Mouse (Mus musculus) hindbrain, embryonic 14.5 days (tissue): ENCODE measurements around the gene Trp73. TPM values are rescaled to one million over a fixed set of nuclear protein-coding genes. Genes with fewer than 3 reads are reported as not detected.

Experiments used
- ATAC-seq: fragments of 200-750 bp; cut with Nextera tagmentation; 2 replicates; pipeline ENCODE4 v1.8.0; 2017; ENCODE audit warnings: moderate number of reproducible peaks, mild to moderate bottlenecking, moderate TSS enrichment, moderate library complexity; ENCODE audit not compliant: low FRiP score
- DNase-seq: peaks from one replicate; pipeline ENCODE4 v3.0.0-alpha.2; 2015; ENCODE audit warnings: low spot score
- H3K27ac ChIP-seq: fragments of 300-500 bp; sonication (generic); 2 replicates; pipeline ENCODE4 v1.5.1; 2014; ENCODE audit warnings: mild to moderate bottlenecking, moderate library complexity
- H3K27me3 ChIP-seq: fragments of 300-500 bp; sonication (generic); 2 replicates; pipeline ENCODE4 v1.6.1; 2014; ENCODE audit warnings: mild to moderate bottlenecking, low read length, mixed read lengths; ENCODE audit not compliant: control insufficient read depth, insufficient read depth
- H3K36me3 ChIP-seq: fragments of 300-500 bp; sonication (generic); replicated peaks from 2 replicates; pipeline ENCODE4 v1.6.1; 2014; ENCODE audit not compliant: control insufficient read depth, insufficient read depth
- H3K4me1 ChIP-seq: fragments of 300-500 bp; sonication (generic); replicated peaks from 2 replicates; pipeline ENCODE4 v1.6.1; 2014; ENCODE audit warnings: antibody characterized with exemption, low read length, mixed read lengths; ENCODE audit not compliant: control insufficient read depth, insufficient read depth
- H3K4me2 ChIP-seq: fragments of 300-500 bp; sonication (generic); replicated peaks from 2 replicates; pipeline ENCODE4 v1.6.1; 2014; ENCODE audit warnings: mild to moderate bottlenecking, moderate library complexity
- H3K4me3 ChIP-seq: fragments of 300-500 bp; sonication (generic); replicated peaks from 2 replicates; pipeline ENCODE4 v1.5.1; 2014; ENCODE audit warnings: mild to moderate bottlenecking, low read length
- H3K9ac ChIP-seq: fragments of 300-500 bp; sonication (generic); 2 replicates; pipeline ENCODE4 v1.6.1; 2014
- H3K9me3 ChIP-seq: fragments of 300-500 bp; sonication (generic); 2 replicates; pipeline ENCODE4 v1.6.1; 2016; ENCODE audit warnings: low read length; ENCODE audit not compliant: control insufficient read depth
- WGBS: fragments of 180-500 bp; shearing (Covaris S2); extraction: QIAGEN DNeasy Blood & Tissue Kit; methylation state at CpG from one replicate; pipeline ENCODE4 v1.1.7; 2014; 5-methylcytosine and 5-hydroxymethylcytosine counted together
- polyA plus RNA-seq: library from polyadenylated mRNA; unstranded; fragments of >200 nt; fragmentation: Nextera tagmentation; extraction: Ambion mirVana; gene quantifications from 2 replicates; pipeline ENCODE4 v1.2.1, GENCODE M21; 2014

Trp73 gene
- polyA plus RNA-seq, 1 experiment from 2014 or later, result 0.96 TPM

DNA sequence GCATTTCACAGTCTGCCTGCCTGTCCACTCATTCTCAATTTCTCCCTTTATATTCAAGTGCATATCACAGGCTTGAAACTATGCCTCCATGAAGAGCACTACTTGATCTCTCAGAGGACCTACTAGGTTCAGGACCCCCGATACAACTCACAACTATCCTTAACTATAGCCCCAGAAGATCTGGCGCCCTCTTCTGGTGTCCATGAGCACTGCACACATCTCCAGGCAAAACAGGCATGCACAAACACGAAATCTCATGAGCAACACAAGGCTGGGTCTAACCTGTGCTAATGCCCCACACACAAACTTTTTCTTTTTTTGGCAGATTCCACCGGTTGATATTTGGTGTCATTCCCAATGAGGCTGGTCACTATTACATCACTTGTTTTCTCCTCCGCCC lies 94.2 kb downstream of the Trp73 start:
- WGBS, result 61% methylated on average over 5 of the region's 5 CpGs
- DNase-seq (no peak), ATAC-seq (no peak)
- H3K27me3 ChIP-seq, result no peaks in the 10 kb centered on the region
- H3K9me3 ChIP-seq, result no peaks in the 10 kb centered on the region
- no peak overlapping the region for H3K4me3 ChIP-seq
- no peak overlapping the region for H3K4me2 ChIP-seq
- H3K36me3 ChIP-seq, result no peaks in the 10 kb centered on the region
- no peak overlapping the region for H3K9ac ChIP-seq
- no peaks in the 10 kb centered on the region for H3K4me1 ChIP-seq
- no peak overlapping the region for H3K27ac ChIP-seq

DNA sequence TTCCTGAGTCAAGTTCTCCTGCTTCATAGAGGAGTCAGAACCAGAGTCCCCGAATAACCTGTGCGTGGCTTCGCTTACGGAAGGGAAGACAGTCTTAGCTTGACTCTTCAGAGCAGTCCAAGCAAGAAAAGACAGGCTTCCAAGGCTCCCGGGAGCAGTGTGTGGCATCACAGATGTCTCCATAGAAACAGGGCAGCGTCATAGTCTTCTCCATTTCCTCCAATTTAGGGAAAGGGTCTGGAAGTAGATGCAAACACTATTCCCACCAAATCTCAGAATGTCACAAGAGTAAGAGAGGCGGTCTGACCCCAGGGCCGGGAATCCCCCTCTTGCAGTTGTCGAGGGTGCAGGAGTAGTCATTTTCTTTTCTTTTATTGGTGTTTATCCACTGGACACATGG lies 97.4 kb downstream of the Trp73 start, which contains the start of gene Ccdc27:
Ccdc27 (minus strand) TSS at position 101 of the 400 bp plus-strand sequence.
- no peaks in the 10 kb centered on the region for H3K9me3 ChIP-seq
- no peak within 1 kb of the TSS for H3K4me3 ChIP-seq
- H3K9ac ChIP-seq, result no peak within 1 kb of the TSS
- no peaks in the 10 kb centered on the region for H3K36me3 ChIP-seq
- H3K4me1 ChIP-seq, result no peaks in the 10 kb centered on the region
- no peaks in the 10 kb centered on the region for H3K27me3 ChIP-seq
- 85% methylated on average over 9 of the region's 9 CpGs for WGBS
- ATAC-seq (no peak), DNase-seq (no peak)
- no peak within 1 kb of the TSS for H3K27ac ChIP-seq
- no peak within 1 kb of the TSS for H3K4me2 ChIP-seq

DNA sequence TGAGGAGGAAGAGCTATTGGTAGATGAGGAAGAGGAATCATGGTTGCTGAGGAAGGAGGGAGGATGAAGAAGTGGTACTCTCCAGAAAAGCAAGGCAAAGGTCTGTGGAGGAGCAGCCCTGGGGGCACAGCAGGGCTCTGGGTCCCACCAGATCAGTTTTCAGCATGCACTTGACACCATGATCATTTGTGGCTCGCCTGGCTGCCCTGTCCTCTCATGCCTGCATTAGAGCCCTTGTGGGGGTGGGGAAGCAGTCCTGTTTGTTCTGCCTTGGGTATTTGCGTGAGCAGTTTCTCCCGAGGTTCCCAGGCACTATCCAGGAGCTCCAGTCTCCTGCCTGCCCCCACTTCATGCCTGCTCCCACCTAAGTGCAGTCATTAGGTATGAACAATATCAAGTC lies 102.9 kb downstream of the Trp73 start:
- Histone ChIP-seq H3K4me1 (no peaks in the 10 kb centered on the region), H3K4me2 (no peak overlapping the region), H3K4me3 (no peak overlapping the region), H3K9ac (no peak overlapping the region), H3K36me3 (no peaks in the 10 kb centered on the region), H3K27me3 (no peaks in the 10 kb centered on the region), H3K27ac (no peak overlapping the region), H3K9me3 (no peaks in the 10 kb centered on the region)
- WGBS, result 56% methylated on average over 3 of the region's 3 CpGs
- DNase-seq (no peak), ATAC-seq (no peak)

DNA sequence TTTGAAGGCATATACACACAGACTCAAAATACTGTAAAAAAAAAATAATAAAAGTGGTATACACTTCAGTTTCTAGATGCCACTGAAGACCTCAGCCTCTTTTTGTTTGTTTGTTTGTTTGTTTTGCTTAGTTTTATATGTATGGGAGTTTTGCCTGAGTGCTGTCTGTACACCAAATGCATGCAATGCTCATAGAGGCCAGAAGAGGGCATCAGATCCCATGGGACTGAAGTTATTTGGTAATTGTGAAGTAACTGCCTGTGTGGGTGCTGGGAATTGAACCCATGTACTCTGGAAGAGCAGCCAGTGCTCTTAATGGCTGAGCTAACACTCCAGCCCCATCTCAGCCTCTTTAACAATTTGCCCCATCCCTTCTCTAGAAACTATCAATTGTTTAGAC lies 111.4 kb downstream of the Trp73 start:
- DNase-seq, result no peak

DNA sequence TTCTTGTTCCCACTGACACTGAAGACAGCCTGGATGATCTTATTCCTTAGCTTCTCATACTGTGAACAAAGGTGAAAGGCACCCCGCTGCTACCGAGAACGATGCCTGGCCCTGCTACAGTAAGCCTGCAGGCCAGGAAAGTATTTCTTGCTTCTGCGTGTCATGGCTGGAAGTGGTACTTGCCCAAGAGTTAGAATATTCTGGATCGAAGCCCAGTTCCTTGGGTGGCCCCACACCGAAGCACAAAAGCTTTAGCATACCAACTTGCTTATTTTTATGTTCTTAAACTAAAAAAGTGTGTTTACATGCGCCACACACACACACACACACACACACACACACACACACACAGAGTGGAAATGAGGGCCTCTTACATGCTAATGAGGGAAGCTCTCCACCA lies 111.9 kb downstream of the Trp73 start:
- Histone ChIP-seq H3K27me3 (peaks cover 15% of the 10 kb centered on the region; the same call in 1 of the 2 replicates), H3K9me3 (no peaks in the 10 kb centered on the region), H3K4me3 (no peak overlapping the region), H3K36me3 (no peaks in the 10 kb centered on the region), H3K4me2 (no peak overlapping the region), H3K27ac (no peak overlapping the region), H3K4me1 (peaks cover 5% of the 10 kb centered on the region; the same call in 1 of the 2 replicates), H3K9ac (no peak overlapping the region)
- ATAC-seq, result no peak
- DNase-seq, result no peak
- 73% methylated on average over 7 of the region's 7 CpGs for WGBS

More for the DNA sequence above, 111.4 kb downstream of the Trp73 start:
- no peak for ATAC-seq
- no peak overlapping the region for H3K4me3 ChIP-seq
- no peaks in the 10 kb centered on the region for H3K36me3 ChIP-seq
- H3K9ac ChIP-seq, result no peak overlapping the region
- H3K27me3 ChIP-seq, result peaks cover 15% of the 10 kb centered on the region; the same call in 1 of the 2 replicates
- H3K27ac ChIP-seq, result no peak overlapping the region
- H3K9me3 ChIP-seq, result no peaks in the 10 kb centered on the region
- peaks cover 5% of the 10 kb centered on the region; the same call in 1 of the 2 replicates for H3K4me1 ChIP-seq
- no peak overlapping the region for H3K4me2 ChIP-seq

DNA sequence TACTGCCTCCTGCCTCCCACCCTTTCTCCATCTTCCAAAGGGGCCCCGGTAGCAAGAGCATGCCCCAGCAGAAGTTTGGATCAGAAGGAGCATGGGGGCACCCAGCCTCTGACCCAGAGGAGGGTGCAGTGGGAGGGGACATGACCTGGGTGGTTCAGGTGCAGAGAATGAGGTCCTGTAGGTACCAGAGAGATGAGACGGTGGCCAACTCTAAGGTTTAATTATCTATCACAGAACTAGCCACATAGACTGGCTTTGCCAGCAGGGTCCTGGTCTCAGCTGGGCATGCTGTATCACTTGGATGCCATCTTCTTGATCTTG lies 113.6 kb downstream of the Trp73 start:
- H3K9ac ChIP-seq, result peak overlapping the region; percentile 21; the same call in 1 of the 2 replicates
- no peaks in the 10 kb centered on the region for H3K9me3 ChIP-seq

DNA sequence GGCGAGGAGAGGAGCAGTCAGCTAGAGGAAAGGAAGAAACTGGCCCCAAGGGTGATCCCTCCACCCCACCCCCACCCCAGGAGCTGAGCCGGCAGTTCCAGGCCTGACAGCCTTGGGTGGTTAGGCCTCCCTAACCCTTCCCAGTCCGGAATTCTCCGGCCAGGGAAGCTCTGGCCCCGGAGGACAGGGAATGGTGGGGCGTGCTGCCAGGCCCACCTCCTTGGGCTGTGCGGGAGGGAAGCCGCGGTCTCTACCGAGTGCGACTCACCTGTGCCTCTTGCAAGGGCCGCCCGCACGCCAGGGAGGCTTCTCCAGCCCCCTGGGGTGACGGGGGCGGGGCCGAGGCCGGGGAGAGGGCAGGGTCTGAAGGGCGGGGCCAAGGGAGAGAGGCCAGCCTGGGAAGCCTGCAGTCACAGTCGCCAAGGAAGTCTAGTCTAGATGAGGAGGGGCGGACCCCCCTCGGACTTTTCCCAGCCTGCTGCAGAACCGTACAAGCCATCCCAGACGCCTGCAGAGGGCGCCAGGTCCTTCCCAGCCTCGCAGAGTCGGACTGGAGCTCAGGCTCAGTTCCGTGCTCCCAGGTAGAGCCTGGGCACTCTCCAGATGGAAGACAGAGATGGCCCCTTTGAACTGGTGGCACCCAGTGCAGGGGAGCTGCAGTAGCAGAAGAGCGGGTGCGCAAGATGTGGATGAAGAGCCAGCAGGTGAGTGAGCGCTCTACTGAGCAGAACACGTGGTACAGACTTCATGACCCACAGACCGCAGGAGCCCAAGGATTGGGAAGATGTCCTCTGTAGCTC lies 114.2 kb downstream of the Trp73 start, which contains the start of gene Smim1:
Smim1 (minus strand) TSS at position 590 of the 800 bp plus-strand sequence.
- Histone ChIP-seq H3K27me3 (peaks cover 15% of the 10 kb centered on the region; the same call in 1 of the 2 replicates), H3K4me2 (peak within 1 kb of the TSS; percentile 51), H3K36me3 (peaks cover 16% of the 10 kb centered on the region), H3K9me3 (no peaks in the 10 kb centered on the region), H3K4me3 (peak within 1 kb of the TSS; percentile 23), H3K9ac (peak within 1 kb of the TSS; percentile 21), H3K27ac (no peak within 1 kb of the TSS), H3K4me1 (peaks cover 8% of the 10 kb centered on the region; the same call in 1 of the 2 replicates)
- WGBS, result 2% methylated on average over 32 of the region's 33 CpGs
- peak; percentile 59 for DNase-seq
- peak; percentile 49 for ATAC-seq

More for the DNA sequence above, 113.6 kb downstream of the Trp73 start:
- Histone ChIP-seq H3K4me1 (peaks cover 8% of the 10 kb centered on the region; the same call in 1 of the 2 replicates), H3K36me3 (peaks cover 10% of the 10 kb centered on the region), H3K27me3 (peaks cover 15% of the 10 kb centered on the region; the same call in 1 of the 2 replicates), H3K4me2 (peak overlapping the region; percentile 51), H3K27ac (no peak overlapping the region), H3K4me3 (peak overlapping the region; percentile 23)
- ATAC-seq, result no peak
- 34% methylated on average over 2 of the region's 2 CpGs for WGBS
- DNase-seq, result no peak

DNA sequence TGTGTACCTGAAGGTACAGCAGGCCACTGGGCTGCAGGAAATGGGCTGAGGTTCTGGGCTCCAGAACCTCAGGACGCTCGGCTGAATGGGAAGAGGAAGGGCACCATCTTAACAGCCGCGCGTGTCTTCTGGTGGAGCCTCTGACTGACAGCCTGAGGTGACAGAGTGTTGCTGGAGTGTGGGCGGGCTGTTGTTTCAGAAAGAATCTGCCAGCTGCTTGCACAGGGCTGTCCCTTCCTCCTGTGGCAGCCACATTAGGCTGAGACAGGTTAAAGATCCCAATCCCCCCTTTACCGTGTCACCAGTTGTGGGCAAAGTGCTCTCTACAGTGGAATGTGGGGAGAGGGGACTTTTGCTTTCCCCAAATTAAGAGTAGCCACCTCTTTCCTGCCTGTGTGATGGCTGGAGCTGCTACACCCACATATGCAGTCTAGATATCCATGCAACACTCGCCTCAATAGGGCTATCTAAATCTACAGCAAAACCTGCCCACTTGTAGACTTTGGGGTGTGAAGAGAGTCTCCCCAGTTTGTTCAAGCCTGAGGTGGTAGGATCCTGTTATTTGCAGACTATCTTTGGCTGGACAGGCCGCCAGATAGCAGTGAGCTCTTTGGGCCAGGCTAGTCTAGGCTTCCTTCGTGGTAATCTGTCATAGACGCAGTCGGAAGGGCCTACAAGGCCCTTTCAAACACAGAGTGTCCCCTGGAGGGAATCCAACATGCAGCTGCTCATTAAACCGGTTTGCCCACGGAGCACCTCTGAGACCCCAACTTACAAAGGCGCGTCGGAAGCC lies 115.1 kb downstream of the Trp73 start:
- H3K4me1 ChIP-seq, result peaks cover 8% of the 10 kb centered on the region; the same call in 1 of the 2 replicates
- H3K4me2 ChIP-seq, result peak overlapping the region; percentile 51; the same call in 1 of the 2 replicates
- H3K9ac ChIP-seq, result 0 out of 2 replicates have a peak overlapping the region, but pooled peaks have one; percentile 21
- WGBS, result 37% methylated on average over 17 of the region's 17 CpGs
- DNase-seq (no peak), ATAC-seq (no peak)
- H3K9me3 ChIP-seq, result no peaks in the 10 kb centered on the region
- no peak overlapping the region for H3K27ac ChIP-seq
- H3K4me3 ChIP-seq, result no peak overlapping the region
- peaks cover 25% of the 10 kb centered on the region for H3K36me3 ChIP-seq
- peaks cover 15% of the 10 kb centered on the region; the same call in 1 of the 2 replicates for H3K27me3 ChIP-seq
